Mouse (Mus musculus) kidney, adult 2 months (tissue): Measurements from ENCODE around the gene Plxna4. TPM values are rescaled to one million over a fixed set of nuclear protein-coding genes. Genes with fewer than 3 reads are reported as not detected.

Experiments used
- DNase-seq: peaks from one replicate; pipeline ENCODE4 v3.0.0; 2021
- H3K27ac ChIP-seq: fragments of 200-500 bp; 2 replicates; pipeline ENCODE4 v1.5.1; 2012; ENCODE audit warnings: low read depth, low read length, control low read depth, inconsistent platforms; ENCODE audit not compliant: insufficient read depth
- H3K27me3 ChIP-seq: fragments of 200-500 bp; replicated peaks from 2 replicates; pipeline ENCODE4 v1.6.1; 2012; ENCODE audit warnings: mild to moderate bottlenecking, moderate library complexity, low read length, inconsistent platforms; ENCODE audit not compliant: control insufficient read depth, insufficient read depth
- H3K36me3 ChIP-seq: fragments of 200-500 bp; 2 replicates; pipeline ENCODE4 v1.6.1; 2012; ENCODE audit warnings: mild to moderate bottlenecking, moderate library complexity, low read length, inconsistent platforms; ENCODE audit not compliant: control insufficient read depth, insufficient read depth
- H3K4me1 ChIP-seq: fragments of 200-500 bp; 2 replicates; pipeline ENCODE4 v1.6.1; 2011; ENCODE audit warnings: low read length; ENCODE audit not compliant: control insufficient read depth, insufficient read depth
- H3K4me3 ChIP-seq: fragments of 200-500 bp; 2 replicates; pipeline ENCODE4 v1.5.1; 2011; ENCODE audit warnings: mild to moderate bottlenecking, low read depth, low read length, control low read depth; ENCODE audit not compliant: insufficient read depth
- CTCF ChIP-seq: fragments of 200-500 bp; conservative IDR thresholded peaks from 2 replicates; pipeline ENCODE4 v1.5.1; 2011; ENCODE audit warnings: low read depth, mild to moderate bottlenecking, control low read depth, low read length, moderate library complexity, mixed read lengths; ENCODE audit not compliant: insufficient read depth, insufficient read length
- POLR2A ChIP-seq: fragments of 200-500 bp; IDR thresholded peaks from one replicate; pipeline ENCODE4 v1.6.1; 2011; ENCODE audit warnings: low read depth, low read length, control low read depth
- WGBS: fragments of 180-500 bp; shearing (Covaris S2); methylation state at CpG from one replicate; pipeline ENCODE4 v1.1.7; 2018; 5-methylcytosine and 5-hydroxymethylcytosine counted together
- polyA plus RNA-seq: library from polyadenylated mRNA; depleted of rRNA; stranded (reverse); fragments of >200 nt; gene quantifications from 2 replicates; pipeline ENCODE4 v1.2.3, GENCODE M21; 2012

Plxna4 gene
- polyA plus RNA-seq, 1 experiment = 1.8 TPM

DNA sequence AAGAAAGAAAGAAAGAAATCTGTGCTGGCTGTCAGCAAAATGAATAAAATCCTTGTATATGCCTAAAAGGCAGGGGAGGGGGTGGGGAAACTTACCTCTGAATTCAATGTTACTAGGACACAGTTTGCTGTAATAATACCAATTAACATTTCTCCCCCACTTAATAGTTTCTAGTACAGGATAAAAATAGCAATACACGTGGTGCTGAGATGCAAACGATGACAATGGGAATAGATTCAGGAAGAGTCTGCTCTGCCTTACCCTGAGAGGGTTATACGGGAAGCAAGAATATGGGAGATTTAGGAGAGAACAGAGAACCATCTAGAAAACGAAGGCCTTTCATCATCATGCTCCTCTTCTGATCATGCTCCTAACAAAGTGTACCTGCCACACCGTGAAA is 115.9 kb downstream of the Plxna4 start:
- WGBS = 78% methylated on average over 5 of the region's 5 CpGs
- TF ChIP-seq POLR2A = no peak
- no peak for TF ChIP-seq CTCF
- no peaks in the 10 kb centered on the region for H3K27me3 ChIP-seq
- H3K27ac ChIP-seq = no peak overlapping the region
- no peak for DNase-seq
- no peaks in the 10 kb centered on the region for H3K4me1 ChIP-seq
- H3K36me3 ChIP-seq = no peaks in the 10 kb centered on the region
- H3K4me3 ChIP-seq = no peak overlapping the region

DNA sequence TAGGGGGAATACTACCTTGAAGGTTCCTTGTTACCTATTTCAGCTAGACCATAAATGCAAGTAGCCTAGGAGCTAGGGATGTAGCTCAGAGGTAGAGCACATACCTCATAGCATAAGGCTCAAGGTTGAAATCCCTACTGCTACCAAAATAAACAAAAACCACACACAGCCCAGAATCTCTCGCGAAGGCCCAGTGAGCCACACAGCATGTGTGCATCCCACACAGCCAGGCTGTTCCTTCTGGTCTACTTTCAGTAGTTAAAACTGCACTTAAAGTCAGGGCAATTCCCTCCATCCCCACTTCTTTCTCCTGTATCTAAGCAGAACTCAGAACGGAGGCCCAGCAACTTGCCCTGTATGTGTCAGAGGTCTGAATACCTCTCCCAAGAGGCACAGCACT is 116.4 kb downstream of the Plxna4 start:
- DNase-seq = no peak
- H3K4me1 ChIP-seq = no peaks in the 10 kb centered on the region
- no peak overlapping the region for H3K4me3 ChIP-seq
- no peaks in the 10 kb centered on the region for H3K27me3 ChIP-seq
- no peaks in the 10 kb centered on the region for H3K36me3 ChIP-seq
- H3K27ac ChIP-seq = no peak overlapping the region
- TF ChIP-seq CTCF = no peak
- TF ChIP-seq POLR2A = no peak
- WGBS = 78% methylated on average over 3 of the region's 3 CpGs

DNA sequence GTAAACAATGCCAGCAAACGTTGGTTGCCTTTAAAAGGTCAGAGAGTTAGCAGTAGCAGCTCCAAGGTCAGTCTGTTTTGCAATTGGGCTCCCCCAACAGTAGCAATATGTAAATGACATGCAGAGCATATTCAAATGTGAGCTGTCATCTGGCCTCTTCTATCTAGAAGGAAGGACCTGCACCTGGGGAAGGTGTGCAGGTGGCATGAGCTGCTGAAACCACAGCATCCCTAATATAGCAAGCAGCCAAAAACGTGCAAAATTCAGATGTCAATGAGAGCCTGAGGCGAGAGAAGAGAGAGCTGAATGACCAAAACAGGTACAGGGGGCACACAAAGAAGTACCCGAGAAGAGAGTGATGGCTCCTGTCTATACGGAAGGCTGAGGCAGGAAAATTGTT is 118.8 kb downstream of the Plxna4 start:
- DNase-seq = no peak
- Histone ChIP-seq H3K36me3 (no peaks in the 10 kb centered on the region), H3K27ac (no peak overlapping the region), H3K4me3 (no peak overlapping the region), H3K4me1 (no peaks in the 10 kb centered on the region), H3K27me3 (no peaks in the 10 kb centered on the region)
- WGBS = 73% methylated on average over 5 of the region's 5 CpGs
- TF ChIP-seq CTCF (no peak), POLR2A (no peak)

DNA sequence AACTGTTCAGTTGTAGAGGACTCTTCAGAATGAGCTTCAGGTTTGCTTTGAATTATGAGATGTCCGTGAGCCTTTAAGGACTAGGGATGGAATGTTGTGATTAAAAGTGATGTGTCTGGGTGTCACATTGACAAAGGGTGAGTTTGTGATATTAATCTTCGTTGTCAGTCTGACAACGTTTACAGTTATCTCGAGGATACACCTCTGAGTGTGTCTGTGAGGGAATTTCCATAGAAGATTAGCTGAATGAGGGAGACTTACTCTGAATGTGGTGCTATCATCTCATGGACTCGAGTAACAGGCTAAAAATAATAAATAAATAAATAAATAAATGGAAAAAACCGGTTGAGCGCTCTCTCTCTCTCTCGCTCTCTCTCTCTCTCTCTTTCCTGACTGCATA is 122.9 kb downstream of the Plxna4 start:
- TF ChIP-seq POLR2A (no peak), CTCF (no peak)
- DNase-seq = no peak
- Histone ChIP-seq H3K36me3 (no peaks in the 10 kb centered on the region), H3K27ac (no peak overlapping the region), H3K27me3 (no peaks in the 10 kb centered on the region), H3K4me1 (no peaks in the 10 kb centered on the region), H3K4me3 (no peak overlapping the region)
- WGBS = 71% methylated on average over 8 of the region's 8 CpGs

DNA sequence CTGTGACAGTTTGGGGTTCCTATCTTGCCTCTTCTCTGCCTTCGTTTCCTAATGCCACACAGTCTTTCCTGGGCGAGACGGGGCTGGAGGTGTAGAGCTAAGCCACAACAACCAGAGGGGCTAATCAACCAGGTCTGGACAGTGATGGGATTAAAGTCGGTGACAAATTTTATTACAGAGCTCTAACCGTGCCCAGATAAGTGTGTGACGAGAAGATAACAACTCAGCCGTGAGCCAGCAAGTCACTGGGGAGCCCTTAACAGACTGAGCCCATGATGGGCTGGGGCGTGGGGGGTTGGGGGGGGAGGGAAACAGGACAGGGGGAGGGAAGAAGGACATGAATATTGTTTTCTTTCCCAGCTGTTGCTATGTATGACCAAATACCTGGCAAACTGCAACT is 123.4 kb downstream of the Plxna4 start:
- no peaks in the 10 kb centered on the region for H3K27me3 ChIP-seq
- H3K4me3 ChIP-seq = no peak overlapping the region
- no peak for DNase-seq
- H3K27ac ChIP-seq = no peak overlapping the region
- H3K36me3 ChIP-seq = no peaks in the 10 kb centered on the region
- TF ChIP-seq CTCF = no peak
- TF ChIP-seq POLR2A = no peak
- no peaks in the 10 kb centered on the region for H3K4me1 ChIP-seq
- 42% methylated on average over 8 of the region's 8 CpGs for WGBS

DNA sequence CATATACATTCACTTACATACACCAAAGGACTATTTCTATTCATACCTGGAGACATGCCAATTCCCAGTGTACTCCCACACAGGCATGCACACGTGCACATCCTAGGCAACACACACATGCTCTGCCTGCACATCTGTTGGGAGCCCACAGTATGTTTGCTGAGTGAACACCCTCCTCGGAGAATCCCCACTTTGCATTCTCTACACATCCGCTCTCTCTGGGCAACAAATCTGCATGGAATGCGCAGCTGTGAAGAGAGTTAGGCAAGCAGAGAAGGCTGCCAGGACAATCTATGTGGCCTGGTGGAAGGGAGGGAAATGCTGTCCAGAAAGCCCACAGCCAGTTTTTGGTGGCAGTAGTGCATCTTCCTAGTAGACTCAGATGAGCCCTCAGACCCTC is 123.9 kb downstream of the Plxna4 start:
- H3K4me1 ChIP-seq = no peaks in the 10 kb centered on the region
- H3K27me3 ChIP-seq = no peaks in the 10 kb centered on the region
- no peak for DNase-seq
- H3K36me3 ChIP-seq = no peaks in the 10 kb centered on the region
- H3K27ac ChIP-seq = no peak overlapping the region
- WGBS = 69% methylated on average over 4 of the region's 4 CpGs
- H3K4me3 ChIP-seq = no peak overlapping the region
- TF ChIP-seq CTCF (no peak), POLR2A (no peak)

DNA sequence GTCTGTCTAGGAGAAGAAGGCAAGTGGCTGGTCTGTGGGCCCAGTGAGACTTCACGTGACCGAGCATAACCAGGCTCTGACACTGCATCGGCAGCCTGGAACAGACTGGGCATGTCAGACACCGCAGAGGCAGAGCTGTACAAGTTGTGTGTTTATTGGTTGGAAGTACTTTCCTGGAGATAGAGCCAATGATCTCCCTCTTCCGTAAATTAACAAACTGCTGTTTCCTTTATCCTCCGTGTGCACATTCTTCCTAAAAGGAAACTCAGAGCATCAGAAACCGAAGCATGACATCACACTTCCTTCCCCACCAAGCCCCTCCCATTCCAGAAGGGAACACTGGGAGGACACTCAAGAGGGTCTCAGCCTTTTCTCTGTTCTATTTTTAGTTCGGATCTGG is 127.6 kb downstream of the Plxna4 start:
- Histone ChIP-seq H3K27ac (peak overlapping the region; percentile 61), H3K4me1 (no peaks in the 10 kb centered on the region), H3K27me3 (no peaks in the 10 kb centered on the region), H3K36me3 (no peaks in the 10 kb centered on the region), H3K4me3 (no peak overlapping the region)
- DNase-seq = peak; percentile 68
- TF ChIP-seq CTCF = no peak
- TF ChIP-seq POLR2A = no peak
- 53% methylated on average over 8 of the region's 8 CpGs for WGBS

DNA sequence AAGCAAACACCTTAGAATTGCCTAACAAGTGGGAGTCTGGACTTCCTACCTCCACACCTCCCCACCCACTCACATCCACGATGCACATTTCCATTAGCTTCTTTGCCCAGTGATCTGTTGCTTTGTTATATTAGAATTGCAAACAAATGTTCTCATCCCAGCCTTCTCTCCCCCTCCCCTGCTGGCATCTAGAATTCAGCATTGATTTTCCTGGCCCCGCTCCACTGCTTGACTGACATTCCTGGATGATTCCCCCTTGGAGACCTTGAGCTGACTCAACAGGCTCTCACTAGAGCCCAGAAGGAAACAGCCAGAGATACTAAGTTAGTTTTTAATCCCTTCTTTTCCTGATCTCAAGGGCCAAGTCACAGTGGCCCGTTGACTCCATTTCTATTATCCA is 131.4 kb downstream of the Plxna4 start:
- WGBS = 76% methylated on average over 3 of the region's 3 CpGs

More for the DNA sequence above, 131.4 kb downstream of the Plxna4 start:
- no peak for DNase-seq
- H3K4me1 ChIP-seq = no peaks in the 10 kb centered on the region
- H3K27me3 ChIP-seq = no peaks in the 10 kb centered on the region
- TF ChIP-seq POLR2A (no peak), CTCF (no peak)
- no peak overlapping the region for H3K4me3 ChIP-seq
- H3K27ac ChIP-seq = no peak overlapping the region
- no peaks in the 10 kb centered on the region for H3K36me3 ChIP-seq
